Mouse (Mus musculus): Measurements from ENCODE around the gene Lsm11.
A peak's percentile ranks its signal among the peaks of the same experiment; 100 is the strongest.

Lsm11 gene

GRCm38 (mm10) chr11:45926640-45927082, 18.1 kb downstream of the Lsm11 start:
- peak; percentile 75 for DNase-seq

GRCm38 (mm10) chr11:45925436-45925835, 19.3 kb downstream of the Lsm11 start:
- no peak for DNase-seq

- DNase-seq, result no peak
Observed at GRCm38 (mm10) chr11:45921480-45921898, 23.2 kb downstream of the Lsm11 start.

GRCm38 (mm10) chr11:45921026-45921425, 23.7 kb downstream of the Lsm11 start:
- DNase-seq, result no peak

- DNase-seq, result no peak
Observed at GRCm38 (mm10) chr11:45918836-45919235, 25.9 kb downstream of the Lsm11 start.

- no peak for DNase-seq
Observed at GRCm38 (mm10) chr11:45918018-45918417, 26.7 kb downstream of the Lsm11 start.

- no peak for DNase-seq
Observed at GRCm38 (mm10) chr11:45916196-45916595, 28.5 kb downstream of the Lsm11 start.

- no peak for DNase-seq
Observed at GRCm38 (mm10) chr11:45910701-45911100, 34.0 kb downstream of the Lsm11 start.

GRCm38 (mm10) chr11:45908894-45909293, 35.8 kb downstream of the Lsm11 start:
- no peak for DNase-seq

GRCm38 (mm10) chr11:45908070-45908469, 36.7 kb downstream of the Lsm11 start:
- no peak for DNase-seq

GRCm38 (mm10) chr11:45907301-45907700, 37.4 kb downstream of the Lsm11 start:
- DNase-seq, result no peak

GRCm38 (mm10) chr11:45906109-45906786, 38.5 kb downstream of the Lsm11 start:
- DNase-seq, result no peak

GRCm38 (mm10) chr11:45900233-45901015, 44.3 kb downstream of the Lsm11 start:
- DNase-seq, result no peak

- no peak for DNase-seq
Observed at GRCm38 (mm10) chr11:45897392-45897791, 47.3 kb downstream of the Lsm11 start.

- no peak for DNase-seq
Observed at GRCm38 (mm10) chr11:45892861-45893360, 51.8 kb downstream of the Lsm11 start.

GRCm38 (mm10) chr11:45890423-45890822, 54.3 kb downstream of the Lsm11 start:
- no peak for DNase-seq

GRCm38 (mm10) chr11:45889981-45890380, 54.8 kb downstream of the Lsm11 start:
- DNase-seq, result no peak

GRCm38 (mm10) chr11:45888471-45889030, 56.2 kb downstream of the Lsm11 start:
- no peak for DNase-seq

- no peak for DNase-seq
Observed at GRCm38 (mm10) chr11:45886596-45886995, 58.1 kb downstream of the Lsm11 start.

GRCm38 (mm10) chr11:45885606-45886230, 59.0 kb downstream of the Lsm11 start:
- DNase-seq, result no peak

- no peak for DNase-seq
Observed at GRCm38 (mm10) chr11:45884029-45884428, 60.7 kb downstream of the Lsm11 start.

- DNase-seq, result no peak
Observed at GRCm38 (mm10) chr11:45883270-45883931, 61.3 kb downstream of the Lsm11 start.

GRCm38 (mm10) chr11:45881683-45882068, 63.1 kb downstream of the Lsm11 start:
- no peak for DNase-seq

Data from right cerebral cortex, adult 18-20 months (tissue).